Mouse (Mus musculus): ENCODE data around the gene Ezr. TPM values are rescaled to one million over a fixed set of nuclear protein-coding genes. Genes with fewer than 3 reads are reported as not detected.

Gene Ezr
- polyA plus RNA-seq, 1 experiment from 2014 or later, result 73.8 TPM

- H3K4me1 ChIP-seq (replicated peaks; ENCODE audit: control insufficient read depth, insufficient read depth, low read length), result peaks cover 7% of the 10 kb centered on the region; the same call in 1 of the 2 replicates
- H3K27ac ChIP-seq (ENCODE audit: low read depth, low read length), result no peak overlapping the region
Observed at GRCm38 (mm10) chr17:6768301-6768788, 14.2 kb downstream of the Ezr start.

GRCm38 (mm10) chr17:6767771-6768170 is 14.8 kb downstream of the Ezr start:
- no peaks in the 10 kb centered on the region for H3K36me3 ChIP-seq (ENCODE audit: control insufficient read depth, insufficient read depth, low read length)

More at GRCm38 (mm10) chr17:6768301-6768788, 14.2 kb downstream of the Ezr start:
- Histone ChIP-seq H3K27me3 (ENCODE audit: control insufficient read depth, insufficient read depth, low read length) (no peaks in the 10 kb centered on the region), H3K9ac (ENCODE audit: low read depth, low read length) (no peak overlapping the region), H3K4me2 (replicated peaks; ENCODE audit: low read depth, low read length) (no peak overlapping the region), H3K9me3 (ENCODE audit: control insufficient read depth, low read length) (no peaks in the 10 kb centered on the region), H3K36me3 (ENCODE audit: control insufficient read depth, insufficient read depth, low read length) (no peaks in the 10 kb centered on the region), H3K4me3 (ENCODE audit: low read depth, low read length) (no peak overlapping the region)
- ATAC-seq (ENCODE audit: low FRiP score) (no peak), DNase-seq (ENCODE audit: low spot score) (no peak)
- WGBS, result 93% methylated on average over 5 of the region's 5 CpGs

GRCm38 (mm10) chr17:6766823-6767222 is 15.8 kb downstream of the Ezr start:
- no peak overlapping the region for H3K4me2 ChIP-seq (replicated peaks; ENCODE audit: low read depth, low read length)
- ATAC-seq (ENCODE audit: low FRiP score), result no peak
- no peaks in the 10 kb centered on the region for H3K36me3 ChIP-seq (ENCODE audit: control insufficient read depth, insufficient read depth, low read length)
- 72% methylated on average over 4 of the region's 4 CpGs for WGBS
- no peak overlapping the region for H3K9ac ChIP-seq (ENCODE audit: low read depth, low read length)
- DNase-seq (ENCODE audit: low spot score), result no peak
- no peak overlapping the region for H3K4me3 ChIP-seq (ENCODE audit: low read depth, low read length)
- no peak overlapping the region for H3K27ac ChIP-seq (ENCODE audit: low read depth, low read length)
- H3K27me3 ChIP-seq (ENCODE audit: control insufficient read depth, insufficient read depth, low read length), result no peaks in the 10 kb centered on the region
- no peaks in the 10 kb centered on the region for H3K9me3 ChIP-seq (ENCODE audit: control insufficient read depth, low read length)
- H3K4me1 ChIP-seq (replicated peaks; ENCODE audit: control insufficient read depth, insufficient read depth, low read length), result peaks cover 7% of the 10 kb centered on the region; the same call in 1 of the 2 replicates

More at GRCm38 (mm10) chr17:6767771-6768170, 14.8 kb downstream of the Ezr start:
- DNase-seq (ENCODE audit: low spot score) (no peak), ATAC-seq (ENCODE audit: low FRiP score) (no peak)
- 58% methylated on average over 5 of the region's 5 CpGs for WGBS
- Histone ChIP-seq H3K4me3 (ENCODE audit: low read depth, low read length) (no peak overlapping the region), H3K4me2 (replicated peaks; ENCODE audit: low read depth, low read length) (no peak overlapping the region), H3K9me3 (ENCODE audit: control insufficient read depth, low read length) (no peaks in the 10 kb centered on the region), H3K9ac (ENCODE audit: low read depth, low read length) (no peak overlapping the region), H3K4me1 (replicated peaks; ENCODE audit: control insufficient read depth, insufficient read depth, low read length) (peaks cover 7% of the 10 kb centered on the region; the same call in 1 of the 2 replicates), H3K27me3 (ENCODE audit: control insufficient read depth, insufficient read depth, low read length) (no peaks in the 10 kb centered on the region), H3K27ac (ENCODE audit: low read depth, low read length) (no peak overlapping the region)

GRCm38 (mm10) chr17:6765886-6766285 is 16.7 kb downstream of the Ezr start:
- Histone ChIP-seq H3K27me3 (ENCODE audit: control insufficient read depth, insufficient read depth, low read length) (no peaks in the 10 kb centered on the region), H3K36me3 (ENCODE audit: control insufficient read depth, insufficient read depth, low read length) (no peaks in the 10 kb centered on the region), H3K4me1 (replicated peaks; ENCODE audit: control insufficient read depth, insufficient read depth, low read length) (peaks cover 7% of the 10 kb centered on the region; the same call in 1 of the 2 replicates), H3K4me2 (replicated peaks; ENCODE audit: low read depth, low read length) (no peak overlapping the region), H3K27ac (ENCODE audit: low read depth, low read length) (0 out of 2 replicates have a peak overlapping the region, but pooled peaks have one; percentile 34), H3K9ac (ENCODE audit: low read depth, low read length) (no peak overlapping the region), H3K4me3 (ENCODE audit: low read depth, low read length) (no peak overlapping the region), H3K9me3 (ENCODE audit: control insufficient read depth, low read length) (no peaks in the 10 kb centered on the region)
- DNase-seq (ENCODE audit: low spot score) (peak; percentile 19), ATAC-seq (ENCODE audit: low FRiP score) (no peak)
- WGBS, result 7% methylated on average over 2 of the region's 2 CpGs

- Histone ChIP-seq H3K27me3 (ENCODE audit: control insufficient read depth, insufficient read depth, low read length) (no peaks in the 10 kb centered on the region), H3K9me3 (ENCODE audit: control insufficient read depth, low read length) (no peaks in the 10 kb centered on the region), H3K4me3 (ENCODE audit: low read depth, low read length) (no peak overlapping the region), H3K4me2 (replicated peaks; ENCODE audit: low read depth, low read length) (no peak overlapping the region), H3K36me3 (ENCODE audit: control insufficient read depth, insufficient read depth, low read length) (no peaks in the 10 kb centered on the region), H3K27ac (ENCODE audit: low read depth, low read length) (no peak overlapping the region), H3K4me1 (replicated peaks; ENCODE audit: control insufficient read depth, insufficient read depth, low read length) (peaks cover 10% of the 10 kb centered on the region; the same call in 1 of the 2 replicates), H3K9ac (ENCODE audit: low read depth, low read length) (no peak overlapping the region)
- no peak for DNase-seq (ENCODE audit: low spot score)
- WGBS, result 71% methylated on average over 4 of the region's 4 CpGs
- no peak for ATAC-seq (ENCODE audit: low FRiP score)
Observed at GRCm38 (mm10) chr17:6764730-6765129, 17.9 kb downstream of the Ezr start.

- H3K27me3 ChIP-seq (ENCODE audit: control insufficient read depth, insufficient read depth, low read length), result no peaks in the 10 kb centered on the region
- no peak overlapping the region for H3K4me3 ChIP-seq (ENCODE audit: low read depth, low read length)
- no peak for ATAC-seq (ENCODE audit: low FRiP score)
- peaks cover 10% of the 10 kb centered on the region; the same call in 1 of the 2 replicates for H3K4me1 ChIP-seq (replicated peaks; ENCODE audit: control insufficient read depth, insufficient read depth, low read length)
- H3K4me2 ChIP-seq (replicated peaks; ENCODE audit: low read depth, low read length), result no peak overlapping the region
- H3K9me3 ChIP-seq (ENCODE audit: control insufficient read depth, low read length), result no peaks in the 10 kb centered on the region
- H3K27ac ChIP-seq (ENCODE audit: low read depth, low read length), result no peak overlapping the region
- 60% methylated on average over 7 of the region's 7 CpGs for WGBS
- no peak overlapping the region for H3K9ac ChIP-seq (ENCODE audit: low read depth, low read length)
- DNase-seq (ENCODE audit: low spot score), result no peak
- no peaks in the 10 kb centered on the region for H3K36me3 ChIP-seq (ENCODE audit: control insufficient read depth, insufficient read depth, low read length)
Observed at GRCm38 (mm10) chr17:6764227-6764593, 18.4 kb downstream of the Ezr start.

GRCm38 (mm10) chr17:6763513-6764226 is 18.9 kb downstream of the Ezr start:
- DNase-seq (ENCODE audit: low spot score) (peak; percentile 39), ATAC-seq (ENCODE audit: low FRiP score) (peak; percentile 49; the same call in 1 of the 2 replicates)
- Histone ChIP-seq H3K27ac (ENCODE audit: low read depth, low read length) (no peak overlapping the region), H3K27me3 (ENCODE audit: control insufficient read depth, insufficient read depth, low read length) (no peaks in the 10 kb centered on the region), H3K4me2 (replicated peaks; ENCODE audit: low read depth, low read length) (no peak overlapping the region), H3K4me1 (replicated peaks; ENCODE audit: control insufficient read depth, insufficient read depth, low read length) (peaks cover 10% of the 10 kb centered on the region; the same call in 1 of the 2 replicates), H3K36me3 (ENCODE audit: control insufficient read depth, insufficient read depth, low read length) (no peaks in the 10 kb centered on the region), H3K4me3 (ENCODE audit: low read depth, low read length) (no peak overlapping the region), H3K9me3 (ENCODE audit: control insufficient read depth, low read length) (no peaks in the 10 kb centered on the region), H3K9ac (ENCODE audit: low read depth, low read length) (no peak overlapping the region)
- 26% methylated on average over 7 of the region's 7 CpGs for WGBS

GRCm38 (mm10) chr17:6759717-6760292 is 22.8 kb downstream of the Ezr start:
- Histone ChIP-seq H3K9ac (ENCODE audit: low read depth, low read length) (no peak overlapping the region), H3K27me3 (ENCODE audit: control insufficient read depth, insufficient read depth, low read length) (no peaks in the 10 kb centered on the region), H3K4me3 (ENCODE audit: low read depth, low read length) (no peak overlapping the region), H3K36me3 (ENCODE audit: control insufficient read depth, insufficient read depth, low read length) (no peaks in the 10 kb centered on the region), H3K27ac (ENCODE audit: low read depth, low read length) (no peak overlapping the region), H3K4me1 (replicated peaks; ENCODE audit: control insufficient read depth, insufficient read depth, low read length) (peaks cover 8% of the 10 kb centered on the region; the same call in 1 of the 2 replicates), H3K4me2 (replicated peaks; ENCODE audit: low read depth, low read length) (no peak overlapping the region), H3K9me3 (ENCODE audit: control insufficient read depth, low read length) (no peaks in the 10 kb centered on the region)
- WGBS, result 43% methylated on average over 9 of the region's 9 CpGs
- DNase-seq (ENCODE audit: low spot score) (peak; percentile 1), ATAC-seq (ENCODE audit: low FRiP score) (no peak)
